Mouse (Mus musculus): ENCODE results near the gene Adssl1.

DNA sequence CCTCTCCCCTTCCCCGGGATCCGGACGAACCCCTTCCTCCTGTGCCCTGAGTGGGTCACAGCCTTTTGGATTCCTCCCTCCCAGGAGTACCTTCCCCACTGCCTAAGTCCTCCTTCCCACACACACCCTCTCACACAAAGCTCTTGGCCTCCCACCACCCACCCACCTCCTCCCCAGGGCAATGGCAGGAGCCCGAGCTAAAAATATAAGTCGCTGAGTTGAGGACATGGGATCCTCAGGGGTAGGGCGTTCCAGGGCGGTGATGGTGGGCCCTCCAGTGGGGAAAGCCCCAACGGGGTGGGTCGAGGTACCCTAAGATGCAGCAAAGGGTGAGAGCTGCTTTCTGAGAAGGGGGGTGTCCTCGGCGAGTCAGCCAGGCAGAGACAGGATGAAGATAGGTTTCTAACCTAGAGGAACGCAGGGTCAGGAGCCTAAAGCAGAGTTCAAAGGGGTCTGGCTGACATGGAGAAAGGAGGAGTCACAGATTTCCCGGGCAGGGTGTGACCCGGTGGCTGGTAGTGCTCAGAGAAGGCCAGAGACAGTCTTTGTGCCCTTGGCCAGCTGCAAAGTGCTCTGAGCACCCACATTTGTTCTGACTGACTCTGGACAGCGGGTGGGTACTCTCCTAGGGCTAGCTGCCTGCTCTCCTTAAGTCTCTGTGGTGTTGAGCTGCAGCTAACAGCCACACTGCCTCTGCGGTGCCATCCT is 663 bp downstream of the Adssl1 start:
- TF ChIP-seq POLR2A (IDR thresholded peaks at IDR 0.05; ENCODE audit: extremely low read depth, insufficient read depth, low read length) (no peak), CTCF (IDR thresholded peaks at IDR 0.05; ENCODE audit: low read depth, low read length) (no peak)
